Mouse (Mus musculus) lung, postnatal 0 days (tissue): ENCODE results near the gene Fndc3b. TPM values are rescaled to one million over a fixed set of nuclear protein-coding genes. Genes with fewer than 3 reads are reported as not detected.
A peak's percentile ranks its signal among the peaks of the same experiment; 100 is the strongest.

Source experiments
- ATAC-seq: fragments of 200-750 bp; cut with Nextera tagmentation; 2 replicates; pipeline ENCODE4 v1.8.0; 2017; ENCODE audit warnings: moderate library complexity
- DNase-seq: peaks from one replicate; pipeline ENCODE4 v3.0.0-alpha.2; 2016; ENCODE audit warnings: low spot score
- H3K27ac ChIP-seq: fragments of 300-500 bp; sonication (generic); 2 replicates; pipeline ENCODE4 v1.5.1; 2014; ENCODE audit warnings: antibody characterized with exemption, mild to moderate bottlenecking, low read length, mixed read lengths
- H3K27me3 ChIP-seq: fragments of 300-500 bp; sonication (generic); replicated peaks from 2 replicates; pipeline ENCODE4 v1.6.1; 2014; ENCODE audit warnings: low read length, mixed read lengths; ENCODE audit not compliant: insufficient read depth
- H3K36me3 ChIP-seq: fragments of 300-500 bp; sonication (generic); 2 replicates; pipeline ENCODE4 v1.6.1; 2014; ENCODE audit warnings: low read length, mixed read lengths; ENCODE audit not compliant: insufficient read depth
- H3K4me1 ChIP-seq: fragments of 300-500 bp; sonication (generic); 2 replicates; pipeline ENCODE4 v1.6.1; 2014; ENCODE audit warnings: antibody characterized with exemption, low read depth, low read length, mixed read lengths; ENCODE audit not compliant: insufficient read depth
- H3K4me2 ChIP-seq: fragments of 300-500 bp; sonication (generic); replicated peaks from 2 replicates; pipeline ENCODE4 v1.6.1; 2014; ENCODE audit warnings: low read depth, mild to moderate bottlenecking, low read length, moderate library complexity, mixed read lengths
- H3K4me3 ChIP-seq: fragments of 300-500 bp; sonication (generic); 2 replicates; pipeline ENCODE4 v1.5.1; 2014; ENCODE audit warnings: low read depth, low read length
- H3K9ac ChIP-seq: fragments of 300-500 bp; sonication (generic); replicated peaks from 2 replicates; pipeline ENCODE4 v1.6.1; 2014; ENCODE audit warnings: low read depth, mild to moderate bottlenecking
- H3K9me3 ChIP-seq: fragments of 300-500 bp; sonication (generic); 2 replicates; pipeline ENCODE4 v1.6.1; 2016; ENCODE audit warnings: low read length, mixed read lengths
- CTCF ChIP-seq: IDR thresholded peaks from 2 replicates; pipeline ENCODE4 v1.5.1; 2016; ENCODE audit warnings: antibody characterized with exemption, mild to moderate bottlenecking
- EP300 ChIP-seq: IDR thresholded peaks from 2 replicates; pipeline ENCODE4 v1.6.1; 2016; ENCODE audit warnings: antibody characterized with exemption, mild to moderate bottlenecking, control low read depth
- WGBS: fragments of 180-500 bp; shearing (Covaris S2); extraction: QIAGEN DNeasy Blood & Tissue Kit; methylation state at CpG from one replicate; pipeline ENCODE4 v1.1.7; 2014; 5-methylcytosine and 5-hydroxymethylcytosine counted together
- polyA plus RNA-seq: library from polyadenylated mRNA; unstranded; fragments of >200 nt; fragmentation: Nextera tagmentation; extraction: Ambion mirVana; gene quantifications from 2 replicates; pipeline ENCODE4 v1.2.1, GENCODE M21; 2015

Gene Fndc3b
- polyA plus RNA-seq, 1 experiment from 2014 or later: 28.5 TPM

GRCm38 (mm10) chr3:27495296-27496073, 215.6 kb downstream of the Fndc3b start:
- H3K36me3 ChIP-seq: peaks cover 13% of the 10 kb centered on the region; the same call in 1 of the 2 replicates
- H3K9me3 ChIP-seq: no peaks in the 10 kb centered on the region
- 86% methylated on average over 14 of the region's 14 CpGs for WGBS
- H3K4me1 ChIP-seq: no peaks in the 10 kb centered on the region
- ATAC-seq (no peak), DNase-seq (no peak)
- H3K4me3 ChIP-seq: no peak overlapping the region
- H3K9ac ChIP-seq: no peak overlapping the region
- no peak for TF ChIP-seq CTCF
- no peak for TF ChIP-seq EP300
- no peak overlapping the region for H3K27ac ChIP-seq
- no peaks in the 10 kb centered on the region for H3K27me3 ChIP-seq
- no peak overlapping the region for H3K4me2 ChIP-seq

GRCm38 (mm10) chr3:27494698-27495097, 216.4 kb downstream of the Fndc3b start:
- no peak for TF ChIP-seq CTCF
- no peak for TF ChIP-seq EP300
- H3K27ac ChIP-seq: no peak overlapping the region
- no peaks in the 10 kb centered on the region for H3K9me3 ChIP-seq
- H3K27me3 ChIP-seq: no peaks in the 10 kb centered on the region
- ATAC-seq (no peak), DNase-seq (no peak)
- no peak overlapping the region for H3K4me2 ChIP-seq
- 80% methylated on average over 6 of the region's 6 CpGs for WGBS
- no peak overlapping the region for H3K4me3 ChIP-seq
- no peaks in the 10 kb centered on the region for H3K4me1 ChIP-seq
- H3K36me3 ChIP-seq: peaks cover 17% of the 10 kb centered on the region; the same call in 1 of the 2 replicates
- H3K9ac ChIP-seq: no peak overlapping the region

DNA sequence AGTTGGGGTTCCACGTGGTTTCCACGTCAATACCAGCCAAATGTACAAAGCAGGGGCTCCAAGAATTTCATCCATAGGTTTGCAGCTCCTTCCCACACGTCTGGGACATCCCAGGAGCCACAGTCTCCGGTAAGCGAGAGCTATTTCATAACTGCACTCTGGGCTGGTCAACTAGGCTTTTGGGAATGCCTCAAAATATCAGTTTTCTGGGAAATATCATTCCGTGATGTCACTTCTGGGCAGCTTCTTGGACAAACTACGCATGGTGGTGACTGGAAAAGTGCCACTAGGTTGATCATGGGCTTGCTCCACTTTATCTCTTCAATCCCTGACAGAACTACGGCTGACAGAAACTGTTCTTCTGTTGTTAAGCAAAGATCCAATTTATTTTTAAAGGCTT, 217.0 kb downstream of the Fndc3b start:
- Histone ChIP-seq H3K27me3 (no peaks in the 10 kb centered on the region), H3K4me1 (no peaks in the 10 kb centered on the region), H3K4me2 (no peak overlapping the region), H3K4me3 (no peak overlapping the region), H3K9ac (no peak overlapping the region), H3K36me3 (peaks cover 19% of the 10 kb centered on the region; the same call in 1 of the 2 replicates), H3K27ac (no peak overlapping the region), H3K9me3 (no peaks in the 10 kb centered on the region)
- DNase-seq: no peak
- peak; percentile 41; the same call in 1 of the 2 replicates for TF ChIP-seq EP300
- no peak for TF ChIP-seq CTCF
- WGBS: 85% methylated on average over 8 of the region's 8 CpGs
- ATAC-seq: no peak

DNA sequence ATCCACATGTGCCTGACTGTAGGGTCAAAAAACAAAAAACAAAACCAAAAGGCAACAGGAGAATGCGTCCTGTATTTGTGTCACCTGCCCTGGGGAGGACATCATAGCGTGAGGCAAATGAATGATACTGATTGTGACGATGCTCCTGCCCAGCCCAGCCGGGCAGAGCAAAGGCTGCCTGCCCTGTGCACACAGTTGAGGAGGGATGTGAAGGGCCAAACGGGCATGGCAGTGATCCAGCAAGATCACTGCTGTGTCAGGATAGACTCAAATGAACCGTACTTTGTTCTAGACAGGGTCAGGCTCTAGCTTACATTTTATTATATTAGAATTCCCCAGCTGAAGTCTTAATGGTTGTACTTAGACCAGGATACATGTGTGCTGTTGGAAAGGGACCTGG, 219.3 kb downstream of the Fndc3b start:
- Histone ChIP-seq H3K27ac (no peak overlapping the region), H3K4me1 (no peaks in the 10 kb centered on the region), H3K9ac (no peak overlapping the region), H3K36me3 (peaks cover 17% of the 10 kb centered on the region; the same call in 1 of the 2 replicates), H3K4me2 (no peak overlapping the region), H3K9me3 (no peaks in the 10 kb centered on the region), H3K4me3 (no peak overlapping the region), H3K27me3 (no peaks in the 10 kb centered on the region)
- 69% methylated on average over 6 of the region's 6 CpGs for WGBS
- no peak for ATAC-seq
- TF ChIP-seq CTCF (no peak), EP300 (no peak)
- DNase-seq: no peak

DNA sequence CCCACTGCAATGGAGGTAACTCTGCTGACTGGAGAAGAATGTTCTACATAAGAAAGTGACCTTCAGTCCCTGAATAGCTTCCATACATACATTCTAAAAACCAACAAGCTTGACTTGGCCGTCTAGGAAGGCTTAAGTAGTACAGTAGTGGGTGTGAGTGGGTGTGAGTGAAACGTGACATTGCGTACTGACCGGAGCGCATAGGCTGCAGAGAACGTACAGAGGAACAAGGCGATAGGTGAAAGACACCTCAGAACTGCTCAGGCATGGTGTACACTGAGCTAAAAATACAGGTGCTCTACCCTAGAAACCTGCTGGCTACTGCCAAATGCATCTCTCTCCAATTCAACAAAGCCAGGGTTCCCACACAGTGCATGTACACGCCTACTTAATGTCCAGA, 219.7 kb downstream of the Fndc3b start:
- Histone ChIP-seq H3K9me3 (no peaks in the 10 kb centered on the region), H3K9ac (no peak overlapping the region), H3K36me3 (peaks cover 16% of the 10 kb centered on the region; the same call in 1 of the 2 replicates), H3K27ac (no peak overlapping the region), H3K27me3 (no peaks in the 10 kb centered on the region), H3K4me2 (no peak overlapping the region), H3K4me1 (no peaks in the 10 kb centered on the region), H3K4me3 (no peak overlapping the region)
- WGBS: 61% methylated on average over 8 of the region's 8 CpGs
- DNase-seq (no peak), ATAC-seq (peak; percentile 32; the same call in 1 of the 2 replicates)
- no peak for TF ChIP-seq CTCF
- TF ChIP-seq EP300: no peak

- no peak overlapping the region for H3K27ac ChIP-seq
- no peaks in the 10 kb centered on the region for H3K9me3 ChIP-seq
- TF ChIP-seq EP300: no peak
- TF ChIP-seq CTCF: no peak
- H3K36me3 ChIP-seq: peaks cover 16% of the 10 kb centered on the region; the same call in 1 of the 2 replicates
- H3K4me2 ChIP-seq: no peak overlapping the region
- ATAC-seq (no peak), DNase-seq (no peak)
- no peak overlapping the region for H3K4me3 ChIP-seq
- 77% methylated on average over 9 of the region's 9 CpGs for WGBS
- no peak overlapping the region for H3K9ac ChIP-seq
- no peaks in the 10 kb centered on the region for H3K4me1 ChIP-seq
- H3K27me3 ChIP-seq: no peaks in the 10 kb centered on the region
Measured at GRCm38 (mm10) chr3:27490891-27491290, 220.2 kb downstream of the Fndc3b start.
